Mouse (Mus musculus) lung, postnatal 0 days (tissue): Measurements from ENCODE around the gene Plpp1. TPM values are rescaled to one million over a fixed set of nuclear protein-coding genes. Genes with fewer than 3 reads are reported as not detected.
A peak's percentile ranks its signal among the peaks of the same experiment; 100 is the strongest.

Experiments
- ATAC-seq: fragments of 200-750 bp; cut with Nextera tagmentation; 2 replicates; pipeline ENCODE4 v1.8.0; 2017; ENCODE audit warnings: moderate library complexity
- DNase-seq: peaks from one replicate; pipeline ENCODE4 v3.0.0-alpha.2; 2016; ENCODE audit warnings: low spot score
- H3K27ac ChIP-seq: fragments of 300-500 bp; sonication (generic); 2 replicates; pipeline ENCODE4 v1.5.1; 2014; ENCODE audit warnings: antibody characterized with exemption, mild to moderate bottlenecking, low read length, mixed read lengths
- H3K27me3 ChIP-seq: fragments of 300-500 bp; sonication (generic); replicated peaks from 2 replicates; pipeline ENCODE4 v1.6.1; 2014; ENCODE audit warnings: low read length, mixed read lengths; ENCODE audit not compliant: insufficient read depth
- H3K36me3 ChIP-seq: fragments of 300-500 bp; sonication (generic); 2 replicates; pipeline ENCODE4 v1.6.1; 2014; ENCODE audit warnings: low read length, mixed read lengths; ENCODE audit not compliant: insufficient read depth
- H3K4me1 ChIP-seq: fragments of 300-500 bp; sonication (generic); 2 replicates; pipeline ENCODE4 v1.6.1; 2014; ENCODE audit warnings: antibody characterized with exemption, low read depth, low read length, mixed read lengths; ENCODE audit not compliant: insufficient read depth
- H3K4me2 ChIP-seq: fragments of 300-500 bp; sonication (generic); replicated peaks from 2 replicates; pipeline ENCODE4 v1.6.1; 2014; ENCODE audit warnings: low read depth, mild to moderate bottlenecking, low read length, moderate library complexity, mixed read lengths
- H3K4me3 ChIP-seq: fragments of 300-500 bp; sonication (generic); 2 replicates; pipeline ENCODE4 v1.5.1; 2014; ENCODE audit warnings: low read depth, low read length
- H3K9ac ChIP-seq: fragments of 300-500 bp; sonication (generic); replicated peaks from 2 replicates; pipeline ENCODE4 v1.6.1; 2014; ENCODE audit warnings: low read depth, mild to moderate bottlenecking
- H3K9me3 ChIP-seq: fragments of 300-500 bp; sonication (generic); 2 replicates; pipeline ENCODE4 v1.6.1; 2016; ENCODE audit warnings: low read length, mixed read lengths
- CTCF ChIP-seq: IDR thresholded peaks from 2 replicates; pipeline ENCODE4 v1.5.1; 2016; ENCODE audit warnings: antibody characterized with exemption, mild to moderate bottlenecking
- EP300 ChIP-seq: IDR thresholded peaks from 2 replicates; pipeline ENCODE4 v1.6.1; 2016; ENCODE audit warnings: antibody characterized with exemption, mild to moderate bottlenecking, control low read depth
- WGBS: fragments of 180-500 bp; shearing (Covaris S2); extraction: QIAGEN DNeasy Blood & Tissue Kit; methylation state at CpG from one replicate; pipeline ENCODE4 v1.1.7; 2014; 5-methylcytosine and 5-hydroxymethylcytosine counted together
- polyA plus RNA-seq: library from polyadenylated mRNA; unstranded; fragments of >200 nt; fragmentation: Nextera tagmentation; extraction: Ambion mirVana; gene quantifications from 2 replicates; pipeline ENCODE4 v1.2.1, GENCODE M21; 2015

The Plpp1 gene
- polyA plus RNA-seq, 1 experiment from 2014 or later, result 292 TPM

- WGBS, result 35% methylated on average over 3 of the region's 3 CpGs
- ATAC-seq, result no peak; the same call in 1 of the 2 replicates
- DNase-seq, result peak; percentile 49
- Histone ChIP-seq H3K27me3 (no peaks in the 10 kb centered on the region), H3K4me1 (peaks cover 4% of the 10 kb centered on the region; the same call in 1 of the 2 replicates), H3K27ac (no peak overlapping the region), H3K9ac (no peak overlapping the region), H3K36me3 (no peaks in the 10 kb centered on the region), H3K9me3 (no peaks in the 10 kb centered on the region), H3K4me3 (no peak overlapping the region), H3K4me2 (no peak overlapping the region)
- no peak for TF ChIP-seq EP300
- TF ChIP-seq CTCF, result no peak
These were observed 17.5 kb downstream of the Plpp1 start for GRCm38 (mm10) chr13:112818125-112818524.

- 53% methylated on average over 3 of the region's 3 CpGs for WGBS
These were observed 21.8 kb downstream of the Plpp1 start for GRCm38 (mm10) chr13:112822413-112822812.

DNA sequence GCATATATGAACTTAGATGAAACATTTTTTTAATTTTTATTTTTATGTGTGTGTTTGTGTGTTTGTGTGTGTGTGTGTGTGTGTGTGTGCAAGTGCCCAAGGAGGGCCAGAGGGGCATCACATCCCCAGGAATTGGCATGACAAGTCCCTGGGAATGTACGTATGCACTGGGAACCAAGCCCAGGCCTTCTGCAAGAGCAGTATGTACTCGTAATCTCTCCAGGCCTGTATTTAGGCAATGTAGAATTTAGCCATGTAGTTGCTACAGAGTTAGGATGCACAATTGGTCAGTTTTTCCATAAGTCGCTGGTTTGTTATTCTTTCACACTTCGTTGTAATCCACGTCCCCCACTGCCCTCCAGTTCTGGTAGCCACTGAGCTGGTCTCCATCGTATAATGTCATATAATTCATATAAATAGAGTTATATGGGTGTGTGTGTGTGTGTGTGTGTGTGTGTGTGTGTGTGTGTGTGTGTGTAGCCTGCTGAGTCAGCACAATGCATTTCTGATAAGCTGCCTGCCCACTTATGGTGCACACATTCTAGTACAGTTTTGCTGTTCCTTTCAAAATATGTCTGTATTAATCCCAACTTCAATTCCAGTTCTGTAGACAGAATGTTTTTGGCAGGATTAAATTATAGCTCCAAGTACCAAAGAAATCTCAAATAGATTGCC is 22.8 kb downstream of the Plpp1 start:
- Histone ChIP-seq H3K4me2 (no peak overlapping the region), H3K4me3 (no peak overlapping the region), H3K9ac (no peak overlapping the region), H3K4me1 (peaks cover 7% of the 10 kb centered on the region; the same call in 1 of the 2 replicates), H3K27me3 (no peaks in the 10 kb centered on the region), H3K27ac (0 out of 2 replicates have a peak overlapping the region, but pooled peaks have one; percentile 9), H3K9me3 (no peaks in the 10 kb centered on the region), H3K36me3 (no peaks in the 10 kb centered on the region)
- 70% methylated on average over 6 of the region's 6 CpGs for WGBS
- peak; percentile 55 for DNase-seq
- peak; percentile 53 for ATAC-seq
- no peak for TF ChIP-seq CTCF
- TF ChIP-seq EP300, result no peak

More at GRCm38 (mm10) chr13:112822413-112822812, 21.8 kb downstream of the Plpp1 start:
- Histone ChIP-seq H3K4me3 (no peak overlapping the region), H3K9ac (no peak overlapping the region), H3K9me3 (no peaks in the 10 kb centered on the region), H3K36me3 (no peaks in the 10 kb centered on the region), H3K4me2 (no peak overlapping the region), H3K27ac (no peak overlapping the region), H3K4me1 (peaks cover 7% of the 10 kb centered on the region; the same call in 1 of the 2 replicates), H3K27me3 (no peaks in the 10 kb centered on the region)
- TF ChIP-seq CTCF, result no peak
- no peak for DNase-seq
- ATAC-seq, result peak; percentile 59

- H3K4me3 ChIP-seq, result no peak overlapping the region
- no peak overlapping the region for H3K27ac ChIP-seq
- H3K27me3 ChIP-seq, result no peaks in the 10 kb centered on the region
- H3K9me3 ChIP-seq, result no peaks in the 10 kb centered on the region
- TF ChIP-seq EP300, result peak; percentile 52
- no peak for TF ChIP-seq CTCF
- H3K9ac ChIP-seq, result no peak overlapping the region
- DNase-seq (peak; percentile 64), ATAC-seq (peak; percentile 56)
- H3K36me3 ChIP-seq, result no peaks in the 10 kb centered on the region
- no peak overlapping the region for H3K4me2 ChIP-seq
- 69% methylated on average over 7 of the region's 8 CpGs for WGBS
- 0 out of 2 replicates have a peak, but pooled peaks cover 3% of the 10 kb centered on the region for H3K4me1 ChIP-seq
These were observed 23.5 kb downstream of the Plpp1 start for GRCm38 (mm10) chr13:112823911-112824648.

DNA sequence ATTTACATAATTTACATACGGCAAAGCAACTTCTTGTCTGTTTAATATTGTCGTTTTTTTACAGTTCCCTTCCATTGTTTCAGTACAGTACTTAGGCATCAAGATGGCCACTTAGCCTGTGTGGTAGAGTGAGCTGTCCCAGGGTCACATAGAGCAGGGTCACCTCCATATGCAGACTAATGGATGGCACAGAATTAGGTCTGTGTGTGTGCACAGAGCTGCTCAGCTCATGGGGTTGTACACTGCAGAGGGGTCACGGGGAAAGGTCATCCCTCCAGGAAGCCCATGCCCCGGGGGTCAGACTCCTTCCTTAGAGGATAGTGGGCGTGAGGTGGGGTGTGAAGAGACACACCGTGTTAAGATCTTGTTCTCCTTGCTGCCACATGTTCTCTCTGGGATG is 24.9 kb downstream of the Plpp1 start:
- ATAC-seq (no peak), DNase-seq (no peak)
- WGBS, result 64% methylated on average over 6 of the region's 6 CpGs
- Histone ChIP-seq H3K9me3 (no peaks in the 10 kb centered on the region), H3K4me2 (no peak overlapping the region), H3K36me3 (no peaks in the 10 kb centered on the region), H3K27ac (no peak overlapping the region), H3K4me3 (no peak overlapping the region), H3K9ac (no peak overlapping the region), H3K27me3 (no peaks in the 10 kb centered on the region), H3K4me1 (0 out of 2 replicates have a peak, but pooled peaks cover 3% of the 10 kb centered on the region)
- no peak for TF ChIP-seq EP300
- TF ChIP-seq CTCF, result no peak

GRCm38 (mm10) chr13:112829619-112830018 is 29.0 kb downstream of the Plpp1 start:
- Histone ChIP-seq H3K27me3 (no peaks in the 10 kb centered on the region), H3K9ac (no peak overlapping the region), H3K4me3 (no peak overlapping the region), H3K9me3 (no peaks in the 10 kb centered on the region), H3K4me2 (no peak overlapping the region), H3K4me1 (no peaks in the 10 kb centered on the region), H3K27ac (no peak overlapping the region), H3K36me3 (no peaks in the 10 kb centered on the region)
- no peak for DNase-seq
- WGBS, result 78% methylated on average over 2 of the region's 2 CpGs
- ATAC-seq, result no peak
- TF ChIP-seq CTCF, result no peak
- no peak for TF ChIP-seq EP300
